Comparison of ENCODE assay signal across 9 mouse cellular contexts in genomic region chr14:62555309-62555829, GRCm38 (mm10). TPM values are rescaled to one million over a fixed set of nuclear protein-coding genes. Genes with fewer than 3 reads are reported as not detected.
DNase-seq lines count a peak whose midpoint lies in the region; ATAC-seq and TF ChIP-seq lines count a peak whose summit lies in the region.
"Had no signal": no experiment of that assay in that cellular context is flagged by ENCODE, and none has a peak within 500 bp of the region (broad histone marks: within the 10 kb centered on the region; RNA-seq: fewer than 3 reads in every experiment).

TSS of gene Fam124a (plus strand) at chr14:62555737.

- intact Hi-C loops in gastrocnemius, adult 2 months (cut with DNase I) = loop anchor here (5.0 to 10.0 kb wide), 2 partner anchors 279 to 422 kb away; partner anchors contain the start of gene Wdfy2

- peak within 1 kb of the TSS; percentile 77 for H3K4me2 ChIP-seq in hindbrain, embryonic 14.5 days (replicated peaks)

- no peaks in the 10 kb centered on the region for H3K9me3 ChIP-seq in hindbrain, embryonic 14.5 days (ENCODE audit: control insufficient read depth, low read length)

- peak; percentile 94 for ATAC-seq in hindbrain, embryonic 14.5 days (ENCODE audit: low FRiP score)

- peak; percentile 62 for TF ChIP-seq CTCF in gastrocnemius, adult 2 months (IDR thresholded peaks at IDR 0.05)

- H3K4me3 ChIP-seq in gastrocnemius, adult 2 months = peak within 1 kb of the TSS; percentile 80
- peak within 1 kb of the TSS; percentile 76 for H3K4me3 ChIP-seq in hindbrain, embryonic 14.5 days (replicated peaks; ENCODE audit: low read length)

- H3K9ac ChIP-seq in hindbrain, embryonic 14.5 days = peak within 1 kb of the TSS; percentile 85

- peaks cover 22% of the 10 kb centered on the region for H3K4me1 ChIP-seq in hindbrain, embryonic 14.5 days (replicated peaks; ENCODE audit: control insufficient read depth, insufficient read depth, low read length)

- DNase-seq in adrenal gland, adult (ENCODE audit: inconsistent age in 2 of 2, low spot score in 1 of 2) = peak; percentile 67 to 85
- DNase-seq in cerebellum, postnatal 36 days = peak; percentile 72 to 81
- peak; percentile 79 for DNase-seq in gastrocnemius, adult 2 months
- DNase-seq in hindbrain, embryonic 14.5 days (ENCODE audit: low spot score) = peak; percentile 94
- peak; percentile 72 to 75 for DNase-seq in layer of hippocampus, postnatal 36 days
- DNase-seq in lung, postnatal 10 days = peak; percentile 86
- peak; percentile 85 for DNase-seq in retina, embryonic 14.5 days (ENCODE audit: low spot score)
- DNase-seq in thymus, postnatal 4 days = peak; percentile 74

- H3K36me3 ChIP-seq in hindbrain, embryonic 14.5 days (replicated peaks; ENCODE audit: control insufficient read depth, insufficient read depth) = no peaks in the 10 kb centered on the region

- H3K27ac ChIP-seq in gastrocnemius, adult 2 months = peak within 1 kb of the TSS; percentile 82
- H3K27ac ChIP-seq in hindbrain, embryonic 14.5 days = peak within 1 kb of the TSS; percentile 77
- H3K27ac ChIP-seq: macrophage had no signal

- 0 out of 2 replicates have a peak, but pooled peaks cover 5% of the 10 kb centered on the region for H3K27me3 ChIP-seq in hindbrain, embryonic 14.5 days (ENCODE audit: control insufficient read depth, insufficient read depth, low read length)

- WGBS in hindbrain, embryonic 14.5 days = under 1% methylated on average over 49 of the region's 51 CpGs

RNA-seq across cellular contexts. Expression of gene Fam124a, which starts in this region (rescaled TPM):
- 1 to 10 TPM; 2.9 to 3.9 TPM for total RNA-seq in gastrocnemius, adult 2 months (2021)
- polyA plus RNA-seq in hindbrain, embryonic 14.5 days (2014; fragmentation: Nextera tagmentation; extraction: Ambion mirVana) = 29.3 and 32.7 TPM in 2 replicates
- 10 to 100 TPM; 11.4 to 12.7 TPM for total RNA-seq in layer of hippocampus, postnatal 36 days (2021)

Comparison
In these comparisons a context has a peak if more than half of its experiments do, and no peak if none do; other contexts are left out.
1. Peak in every context shown above with its lines: DNase-seq, ATAC-seq, H3K4me3 ChIP-seq and H3K27ac ChIP-seq.